Mouse (Mus musculus) stomach, embryonic 15.5 days (tissue): ENCODE measurements around the gene Tmem269. TPM values are rescaled to one million over a fixed set of nuclear protein-coding genes. Genes with fewer than 3 reads are reported as not detected.
A peak's percentile ranks its signal among the peaks of the same experiment; 100 is the strongest.

ENCODE experiments used
- ATAC-seq: fragments of 200-750 bp; cut with Nextera tagmentation; 2 replicates; pipeline ENCODE4 v1.8.0; 2017; ENCODE audit warnings: low read depth, moderate number of reproducible peaks, moderate TSS enrichment; ENCODE audit not compliant: insufficient read depth, low FRiP score
- H3K27ac ChIP-seq: fragments of 300-500 bp; sonication (generic); 2 replicates; pipeline ENCODE4 v1.5.1; 2015; ENCODE audit warnings: mild to moderate bottlenecking, inconsistent platforms
- H3K27me3 ChIP-seq: fragments of 300-500 bp; sonication (generic); replicated peaks from 2 replicates; pipeline ENCODE4 v1.6.1; 2015; ENCODE audit warnings: inconsistent platforms
- H3K36me3 ChIP-seq: fragments of 300-500 bp; sonication (generic); 2 replicates; pipeline ENCODE4 v1.6.1; 2015; ENCODE audit warnings: inconsistent platforms
- H3K4me1 ChIP-seq: fragments of 300-500 bp; sonication (generic); 2 replicates; pipeline ENCODE4 v1.6.1; 2015; ENCODE audit warnings: inconsistent platforms
- H3K4me2 ChIP-seq: fragments of 300-500 bp; sonication (generic); 2 replicates; pipeline ENCODE4 v1.6.1; 2015; ENCODE audit warnings: mild to moderate bottlenecking, inconsistent platforms
- H3K4me3 ChIP-seq: fragments of 300-500 bp; sonication (generic); replicated peaks from 2 replicates; pipeline ENCODE4 v1.5.1; 2015; ENCODE audit warnings: inconsistent platforms
- H3K9ac ChIP-seq: fragments of 300-500 bp; sonication (generic); 2 replicates; pipeline ENCODE4 v1.6.1; 2015; ENCODE audit warnings: inconsistent platforms
- H3K9me3 ChIP-seq: fragments of 300-500 bp; sonication (generic); 2 replicates; pipeline ENCODE4 v1.6.1; 2016; ENCODE audit warnings: inconsistent platforms
- WGBS: fragments of 180-500 bp; shearing (Covaris S2); methylation state at CpG from one replicate; pipeline ENCODE4 v1.1.7; 2015; 5-methylcytosine and 5-hydroxymethylcytosine counted together
- polyA plus RNA-seq: library from polyadenylated mRNA; unstranded; fragments of >200 nt; fragmentation: Nextera tagmentation; extraction: Ambion mirVana; gene quantifications from 2 replicates; pipeline ENCODE4 v1.2.1, GENCODE M21; 2015

Gene Tmem269
- polyA plus RNA-seq, 1 experiment from 2014 or later: not detected

DNA sequence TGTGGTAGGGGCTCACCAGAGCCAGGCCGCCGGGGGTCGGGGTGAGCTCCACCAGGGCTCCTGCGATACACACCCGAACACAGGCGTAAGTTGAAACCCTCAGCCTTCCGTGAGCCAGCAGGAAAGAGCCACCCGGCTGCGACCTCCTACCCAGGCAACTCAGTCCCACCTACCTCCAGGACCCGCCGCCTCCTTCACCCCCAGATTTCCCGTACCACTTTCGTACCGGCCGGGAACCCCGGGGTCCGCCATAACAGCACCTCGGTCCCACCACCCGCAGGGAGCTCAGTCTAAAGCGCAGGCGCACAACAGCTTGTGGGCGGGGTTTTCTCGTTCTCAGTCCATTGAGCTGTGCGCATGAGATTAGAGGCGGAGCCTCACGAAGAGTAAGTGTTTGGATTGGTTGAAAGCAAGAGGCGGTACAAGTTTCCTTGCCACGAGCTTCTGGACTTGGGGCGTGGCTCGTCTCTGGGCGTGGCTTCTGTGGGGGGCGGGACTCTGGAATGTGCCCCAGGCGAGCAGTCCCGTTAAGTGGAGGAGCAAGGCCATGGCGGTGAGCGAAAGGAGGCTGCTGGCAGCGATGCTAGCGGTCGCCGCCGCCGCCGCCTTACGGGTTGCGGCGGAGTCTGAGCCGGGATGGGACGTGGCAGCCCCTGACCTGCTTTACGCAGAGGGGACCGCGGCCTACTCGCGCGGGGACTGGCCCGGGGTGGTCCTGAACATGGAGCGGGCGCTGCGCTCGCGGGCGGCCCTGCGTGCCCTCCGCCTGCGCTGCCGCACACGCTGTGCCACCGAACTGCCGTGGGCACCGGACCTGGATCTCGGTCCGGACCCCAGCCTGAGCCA is 14.6 kb upstream of the Tmem269 start, which contains the start of the genes AU022252 and P3h1:
AU022252 (minus strand) TSS at position 303 of the 846 bp plus-strand sequence.
P3h1 (plus strand) TSS at position 506 of the 846 bp plus-strand sequence.
- peaks cover 6% of the 10 kb centered on the region for H3K36me3 ChIP-seq
- peak within 1 kb of the TSS; percentile 89 for H3K9ac ChIP-seq
- under 1% methylated on average over 71 of the region's 71 CpGs for WGBS
- H3K9me3 ChIP-seq: no peaks in the 10 kb centered on the region
- peak within 1 kb of the TSS; percentile 87 for H3K4me3 ChIP-seq
- no peaks in the 10 kb centered on the region for H3K27me3 ChIP-seq
- peaks cover 8% of the 10 kb centered on the region for H3K4me1 ChIP-seq
- peak within 1 kb of the TSS; percentile 95 for H3K4me2 ChIP-seq
- H3K27ac ChIP-seq: peak within 1 kb of the TSS; percentile 65
- peak; percentile 98 for ATAC-seq

DNA sequence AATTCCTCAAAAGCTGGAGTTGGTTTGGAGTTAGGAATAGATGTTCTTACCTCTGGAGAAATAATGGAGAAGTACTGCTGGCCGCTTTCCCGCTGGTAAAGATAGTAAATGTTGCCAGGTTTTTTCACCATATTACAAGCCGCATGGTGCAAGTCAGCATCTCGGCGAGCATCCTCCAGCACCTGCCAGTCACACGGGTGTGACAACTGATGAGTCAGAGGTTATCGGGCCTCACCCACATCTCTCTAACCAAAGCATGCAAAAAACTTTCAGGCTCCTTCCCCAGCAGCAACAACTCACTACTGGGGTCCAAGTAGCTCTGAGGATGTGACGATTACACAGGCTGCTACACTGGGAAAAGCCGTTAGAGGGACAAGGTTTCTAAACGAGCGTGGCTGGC is 8.7 kb upstream of the Tmem269 start:
- WGBS: 91% methylated on average over 11 of the region's 11 CpGs
- Histone ChIP-seq H3K36me3 (peaks cover 25% of the 10 kb centered on the region), H3K9ac (no peak overlapping the region), H3K4me2 (no peak overlapping the region), H3K9me3 (no peaks in the 10 kb centered on the region), H3K27ac (no peak overlapping the region), H3K27me3 (no peaks in the 10 kb centered on the region), H3K4me3 (no peak overlapping the region), H3K4me1 (0 out of 2 replicates have a peak, but pooled peaks cover 3% of the 10 kb centered on the region)
- ATAC-seq: no peak

DNA sequence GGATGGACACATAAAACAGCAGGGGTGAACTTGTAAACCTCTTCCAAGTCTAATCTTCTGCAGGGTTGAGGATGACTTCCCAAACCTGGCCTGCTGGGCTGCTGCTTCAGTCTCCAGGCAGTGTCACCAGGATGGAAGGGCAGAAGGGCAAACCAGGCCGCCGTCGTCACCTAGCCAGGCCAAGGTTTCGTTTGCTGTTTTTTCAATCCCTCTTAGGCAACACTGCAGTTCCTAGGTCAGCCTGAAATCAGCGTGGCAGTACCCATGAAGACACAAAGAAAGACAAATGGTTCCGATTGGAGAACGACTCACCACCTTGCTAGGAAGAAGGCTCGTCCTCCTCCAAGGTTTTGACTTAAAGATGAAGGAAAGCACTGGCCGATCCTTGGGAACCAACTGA is 7.7 kb upstream of the Tmem269 start:
- Histone ChIP-seq H3K27ac (no peak overlapping the region), H3K27me3 (no peaks in the 10 kb centered on the region), H3K4me2 (no peak overlapping the region), H3K4me3 (no peak overlapping the region), H3K9ac (no peak overlapping the region), H3K4me1 (no peaks in the 10 kb centered on the region), H3K9me3 (no peaks in the 10 kb centered on the region), H3K36me3 (peaks cover 25% of the 10 kb centered on the region)
- WGBS: 88% methylated on average over 9 of the region's 9 CpGs
- no peak for ATAC-seq

DNA sequence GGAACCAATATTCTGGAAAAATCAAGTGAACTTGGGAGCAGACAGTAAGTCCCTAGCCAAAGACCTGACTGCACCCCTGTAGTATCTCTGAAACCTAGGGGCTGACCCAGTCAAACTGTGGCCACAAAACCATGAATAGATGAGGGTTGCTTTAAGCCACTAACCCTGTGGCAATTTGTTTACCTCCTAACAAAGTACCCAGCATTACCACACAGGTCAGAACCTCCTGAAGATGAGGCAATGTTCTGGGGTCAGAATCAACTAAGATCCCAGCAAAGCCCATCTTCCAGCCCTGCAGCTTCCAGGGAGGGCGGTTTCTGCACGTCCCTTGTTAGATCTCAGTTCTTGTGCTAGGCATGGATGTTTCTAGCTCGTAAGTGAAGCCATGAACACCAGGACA is 6.5 kb upstream of the Tmem269 start:
- no peaks in the 10 kb centered on the region for H3K27me3 ChIP-seq
- WGBS: 87% methylated on average over 3 of the region's 3 CpGs

DNA sequence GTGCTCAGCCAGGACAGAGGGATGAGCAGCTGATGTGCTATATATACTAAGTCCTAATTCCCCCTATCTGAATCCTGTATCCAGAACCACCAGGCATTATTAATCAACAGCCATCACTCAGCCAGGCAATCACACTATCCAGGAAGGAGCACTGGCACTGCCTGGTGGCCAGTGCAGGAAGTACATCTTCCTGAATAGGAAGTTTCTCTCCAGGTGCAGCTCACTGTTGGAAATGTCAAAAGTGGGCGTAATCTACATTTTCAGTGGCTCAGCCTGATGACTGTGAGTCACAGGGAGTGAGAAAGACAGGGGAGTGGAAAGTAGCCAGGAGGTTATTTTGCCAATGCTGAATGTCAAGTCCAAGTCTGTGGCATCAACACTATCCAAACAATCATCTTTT is 5.7 kb upstream of the Tmem269 start:
- Histone ChIP-seq H3K4me2 (no peak overlapping the region), H3K9ac (no peak overlapping the region), H3K27ac (no peak overlapping the region), H3K27me3 (no peaks in the 10 kb centered on the region), H3K9me3 (no peaks in the 10 kb centered on the region), H3K4me1 (no peaks in the 10 kb centered on the region), H3K36me3 (peaks cover 25% of the 10 kb centered on the region), H3K4me3 (no peak overlapping the region)
- WGBS: 91% methylated on average over 1 of the region's 1 CpGs
- ATAC-seq: no peak

More for the DNA sequence above, 6.5 kb upstream of the Tmem269 start:
- H3K4me1 ChIP-seq: no peaks in the 10 kb centered on the region
- H3K9ac ChIP-seq: no peak overlapping the region
- H3K9me3 ChIP-seq: no peaks in the 10 kb centered on the region
- ATAC-seq: no peak
- H3K36me3 ChIP-seq: peaks cover 25% of the 10 kb centered on the region
- no peak overlapping the region for H3K27ac ChIP-seq
- no peak overlapping the region for H3K4me3 ChIP-seq
- no peak overlapping the region for H3K4me2 ChIP-seq

DNA sequence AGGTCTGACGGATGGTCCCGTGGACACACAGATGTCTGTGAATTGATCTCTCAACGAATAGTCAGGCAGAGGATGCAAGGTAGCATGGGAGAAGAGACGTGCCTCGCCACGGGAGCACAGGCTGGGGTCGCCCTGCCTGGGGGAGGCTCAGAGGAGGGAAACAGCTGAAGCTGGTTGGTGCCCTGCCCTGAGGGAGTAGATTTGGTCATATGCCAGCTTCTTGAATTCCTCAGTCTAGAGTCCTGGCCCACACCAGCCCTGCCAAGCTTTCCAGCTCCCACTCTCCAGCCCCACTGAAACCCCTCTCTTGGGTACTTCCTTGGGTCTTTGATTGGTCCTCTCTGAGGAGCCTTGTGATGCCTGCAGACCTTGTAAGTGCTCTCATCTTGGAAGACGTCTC is 1.4 kb downstream of the Tmem269 start:
- WGBS: 66% methylated on average over 8 of the region's 8 CpGs
- Histone ChIP-seq H3K27ac (no peak overlapping the region), H3K27me3 (no peaks in the 10 kb centered on the region), H3K4me1 (0 out of 2 replicates have a peak, but pooled peaks cover 4% of the 10 kb centered on the region), H3K4me2 (no peak overlapping the region), H3K4me3 (no peak overlapping the region), H3K9ac (no peak overlapping the region), H3K36me3 (no peaks in the 10 kb centered on the region), H3K9me3 (no peaks in the 10 kb centered on the region)
- ATAC-seq: no peak

DNA sequence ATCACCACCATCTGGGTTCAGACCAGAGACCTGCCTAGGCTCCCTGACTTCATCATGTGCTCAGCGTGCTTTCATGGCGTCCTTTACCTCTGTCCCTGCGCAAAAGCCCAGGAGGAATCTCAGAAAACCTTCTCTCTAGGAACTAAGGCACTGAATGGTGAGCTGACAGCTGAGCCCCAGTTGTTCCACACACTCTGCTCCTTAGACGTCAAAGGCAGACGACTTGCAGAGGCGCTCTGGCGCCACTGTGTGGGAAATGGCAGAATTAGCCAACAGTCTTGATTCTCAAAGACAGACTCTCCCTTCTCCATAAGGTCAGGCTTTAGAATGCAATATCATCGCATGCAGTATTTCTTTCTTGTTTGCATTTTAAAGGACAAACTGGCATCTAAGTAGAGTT is 13.3 kb downstream of the Tmem269 start:
- Histone ChIP-seq H3K27me3 (no peaks in the 10 kb centered on the region), H3K27ac (no peak overlapping the region), H3K4me1 (no peaks in the 10 kb centered on the region), H3K36me3 (no peaks in the 10 kb centered on the region), H3K9ac (no peak overlapping the region), H3K9me3 (no peaks in the 10 kb centered on the region), H3K4me2 (no peak overlapping the region), H3K4me3 (no peak overlapping the region)
- ATAC-seq: no peak
- WGBS: 17% methylated on average over 8 of the region's 8 CpGs

DNA sequence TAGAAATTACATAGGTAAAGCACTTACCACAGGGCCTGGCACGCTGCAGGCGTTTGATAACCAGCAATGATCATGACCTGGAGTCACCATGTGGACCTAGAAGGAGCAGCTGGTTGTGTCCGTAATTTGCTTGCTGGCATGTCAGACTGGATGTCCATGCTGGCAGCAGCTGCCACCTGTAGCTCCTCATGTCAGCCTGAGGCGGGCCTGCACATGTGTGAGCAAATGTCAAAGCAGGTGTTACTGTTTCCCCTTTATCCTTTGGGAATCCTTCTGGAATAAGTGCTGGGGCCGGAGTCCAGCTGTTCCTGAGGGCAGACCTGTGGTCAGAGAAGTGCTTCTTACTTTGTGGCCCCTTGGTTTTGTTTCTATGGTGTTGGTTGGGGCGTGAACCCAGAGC is 19.9 kb downstream of the Tmem269 start:
- ATAC-seq: no peak
- H3K9ac ChIP-seq: no peak overlapping the region
- H3K27me3 ChIP-seq: no peaks in the 10 kb centered on the region
- H3K9me3 ChIP-seq: no peaks in the 10 kb centered on the region
- H3K4me1 ChIP-seq: peaks cover 14% of the 10 kb centered on the region; the same call in 1 of the 2 replicates
- H3K27ac ChIP-seq: no peak overlapping the region
- H3K4me2 ChIP-seq: no peak overlapping the region
- no peak overlapping the region for H3K4me3 ChIP-seq
- H3K36me3 ChIP-seq: no peaks in the 10 kb centered on the region
- WGBS: 78% methylated on average over 6 of the region's 6 CpGs

DNA sequence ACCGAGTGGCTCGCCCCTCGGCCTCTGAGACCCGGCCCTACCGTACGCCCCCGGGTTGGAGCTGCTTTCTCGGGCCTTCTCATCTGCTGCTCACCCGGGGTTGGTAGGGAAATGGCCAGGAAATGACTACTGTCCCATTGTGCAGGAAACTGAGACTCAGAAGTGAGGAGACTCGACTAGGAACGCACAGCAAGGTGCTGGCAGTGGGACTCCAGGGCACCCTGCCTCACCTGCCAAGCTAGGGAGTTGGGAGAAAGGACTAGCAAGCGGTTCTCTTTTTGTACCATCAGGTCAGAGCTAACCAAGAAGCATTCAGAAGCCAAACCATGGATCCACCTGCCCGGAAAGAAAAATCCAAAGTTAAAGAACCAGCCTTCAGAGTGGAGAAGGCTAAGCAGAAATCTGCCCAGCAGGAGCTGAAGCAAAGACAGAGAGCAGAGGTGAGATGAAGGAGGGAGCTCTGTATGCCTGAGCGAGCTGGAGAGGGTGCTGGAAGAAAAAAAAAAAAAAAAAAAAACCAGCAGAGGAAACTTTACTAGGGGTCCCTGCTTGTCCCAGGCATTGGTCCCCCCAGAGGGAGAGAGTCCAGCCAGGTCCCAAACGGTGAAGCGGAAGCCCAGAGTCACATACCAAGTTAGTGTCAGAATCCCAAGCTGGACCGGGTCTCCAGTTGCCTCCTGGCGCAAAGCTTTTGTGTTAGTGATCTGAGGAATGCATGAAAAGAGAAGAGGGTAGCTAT is 22.3 kb downstream of the Tmem269 start:
- WGBS: 9% methylated on average over 16 of the region's 18 CpGs
- ATAC-seq: no peak
- no peaks in the 10 kb centered on the region for H3K9me3 ChIP-seq

DNA sequence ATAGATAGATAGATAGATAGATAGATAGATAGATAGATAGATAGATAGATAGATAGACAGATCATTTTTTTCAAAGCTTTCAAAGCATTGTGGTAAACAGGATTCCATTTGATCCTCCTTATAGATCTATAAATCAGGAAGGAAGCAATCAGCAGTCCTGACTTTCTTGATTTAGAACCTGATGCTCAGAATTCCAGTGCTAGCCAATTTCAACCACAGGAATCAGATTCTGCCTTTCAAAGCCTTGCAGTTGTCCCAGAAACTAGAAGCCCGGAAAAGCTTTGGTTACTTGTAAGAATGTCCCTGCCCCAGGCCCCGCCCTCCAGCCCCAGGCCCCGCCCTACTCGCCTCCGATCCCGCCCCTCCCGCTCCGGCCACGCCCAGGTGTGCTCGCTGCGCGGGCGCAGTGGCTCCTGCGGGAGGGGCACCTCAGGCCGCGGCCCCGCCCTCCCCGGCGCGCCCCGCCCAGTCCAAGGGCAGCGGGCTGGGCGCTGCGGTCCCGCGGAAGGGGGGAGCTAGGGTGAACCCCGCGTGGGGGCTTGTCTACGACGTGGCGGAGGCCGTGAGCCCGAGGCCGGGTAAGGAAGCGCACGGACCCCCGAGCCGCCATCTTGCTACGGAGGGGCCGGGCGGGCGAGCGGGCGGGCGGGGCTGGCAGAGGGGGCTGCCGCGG is 23.0 kb downstream of the Tmem269 start, which contains the start of gene Svbp:
Svbp (plus strand) TSS at position 398 of the 673 bp plus-strand sequence.
- H3K4me2 ChIP-seq: peak within 1 kb of the TSS; percentile 65
- peak; percentile 90 for ATAC-seq

More for the DNA sequence above, 22.3 kb downstream of the Tmem269 start:
- Histone ChIP-seq H3K27ac (peak overlapping the region; percentile 45; the same call in 1 of the 2 replicates), H3K4me3 (peak overlapping the region; percentile 67), H3K9ac (peak overlapping the region; percentile 42; the same call in 1 of the 2 replicates), H3K4me1 (peaks cover 14% of the 10 kb centered on the region; the same call in 1 of the 2 replicates), H3K27me3 (no peaks in the 10 kb centered on the region), H3K4me2 (peak overlapping the region; percentile 65), H3K36me3 (no peaks in the 10 kb centered on the region)

DNA sequence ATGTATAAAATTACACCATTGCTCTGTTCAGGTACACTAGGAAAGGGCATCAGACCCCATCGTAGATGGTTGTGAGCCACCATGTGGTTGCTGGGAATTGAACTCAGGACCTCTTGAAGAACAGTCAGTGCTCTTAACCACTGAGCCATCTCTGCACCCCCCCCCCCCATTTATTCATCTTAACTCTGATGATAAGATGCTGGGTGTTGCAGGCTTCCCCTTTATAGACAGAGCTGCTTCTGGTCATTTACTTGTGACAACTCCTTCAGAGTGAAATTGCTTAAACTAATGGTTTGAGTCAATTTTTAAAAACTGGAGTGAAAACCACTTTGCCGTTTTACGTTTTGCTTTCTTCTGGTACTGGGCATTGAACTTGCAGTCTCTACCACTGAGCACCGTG is 25.3 kb downstream of the Tmem269 start:
- Histone ChIP-seq H3K9ac (no peak overlapping the region), H3K4me2 (no peak overlapping the region), H3K27me3 (no peaks in the 10 kb centered on the region), H3K27ac (no peak overlapping the region), H3K36me3 (no peaks in the 10 kb centered on the region), H3K4me1 (peaks cover 14% of the 10 kb centered on the region; the same call in 1 of the 2 replicates), H3K9me3 (no peaks in the 10 kb centered on the region), H3K4me3 (no peak overlapping the region)
- WGBS: 86% methylated on average over 4 of the region's 4 CpGs
- no peak for ATAC-seq

More for the DNA sequence above, 23.0 kb downstream of the Tmem269 start, which contains the start of gene Svbp:
- Histone ChIP-seq H3K9ac (peak within 1 kb of the TSS; percentile 42; the same call in 1 of the 2 replicates), H3K27ac (peak within 1 kb of the TSS; percentile 45; the same call in 1 of the 2 replicates), H3K4me3 (peak within 1 kb of the TSS; percentile 67), H3K9me3 (no peaks in the 10 kb centered on the region), H3K4me1 (peaks cover 14% of the 10 kb centered on the region; the same call in 1 of the 2 replicates), H3K36me3 (no peaks in the 10 kb centered on the region), H3K27me3 (no peaks in the 10 kb centered on the region)
- under 1% methylated on average over 43 of the region's 47 CpGs for WGBS
